Mouse (Mus musculus): ENCODE data around the gene Hist1h1d.

GRCm38 (mm10) chr13:23554393-23554792 is 1.3 kb downstream of the Hist1h1d start:
- TF ChIP-seq CTCF (conservative IDR thresholded peaks at IDR 0.05; ENCODE audit: low read length) (no peak), POU5F1 (IDR thresholded peaks at IDR 0.05; ENCODE audit: borderline replicate concordance, low read length) (no peak), NANOG (IDR thresholded peaks at IDR 0.05; ENCODE audit: borderline replicate concordance, low read length) (no peak)

All from E14TG2a.4 (cell line).